Mouse (Mus musculus): Measurements from ENCODE around the gene Ear6.

Gene Ear6

DNA sequence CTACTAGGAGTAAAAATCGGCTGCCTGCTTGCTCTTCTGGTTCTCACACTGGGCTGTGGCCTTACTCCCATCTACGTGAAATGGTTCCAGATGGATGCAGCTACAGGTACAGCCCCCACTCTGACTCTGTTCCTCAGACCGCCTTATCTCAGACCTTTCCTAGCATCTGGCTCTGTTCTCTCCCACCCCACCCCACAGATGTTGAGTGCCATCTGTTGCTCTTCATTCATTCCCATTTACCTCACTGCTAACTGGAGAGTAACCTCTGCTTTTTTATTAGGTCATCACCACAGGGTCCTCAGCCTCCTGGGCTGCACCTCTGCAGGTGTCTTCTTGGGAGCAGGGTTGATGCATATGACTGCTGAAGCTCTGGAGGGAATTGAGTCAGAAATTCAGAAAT lies 40.3 kb downstream of the Ear6 start:
- no peak for DNase-seq (ENCODE audit: low read depth, low spot score)

GRCm38 (mm10) chr14:51895071-51895470 lies 41.6 kb downstream of the Ear6 start:
- DNase-seq (ENCODE audit: low read depth, low spot score), result no peak

DNA sequence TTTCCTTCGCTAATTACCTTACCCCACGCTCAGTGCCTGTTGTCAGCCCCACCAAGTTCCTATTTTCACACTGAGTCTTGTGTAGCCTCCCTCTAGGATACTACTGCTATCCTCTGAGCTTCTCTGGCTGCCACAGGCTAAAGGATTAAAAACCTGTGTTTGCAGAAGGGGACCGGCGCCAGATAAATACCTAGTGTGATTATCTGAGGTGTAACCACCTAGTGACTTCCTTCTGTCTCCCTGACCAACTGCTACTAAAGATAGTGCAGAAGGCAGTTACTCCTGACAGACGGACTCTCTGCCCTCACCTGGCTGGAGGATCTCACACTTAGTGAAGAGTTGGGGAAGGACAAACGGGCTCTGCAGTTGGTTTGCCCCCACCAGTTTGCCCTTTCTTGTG lies 42.5 kb downstream of the Ear6 start:
- no peak for DNase-seq (ENCODE audit: low read depth, low spot score)

DNA sequence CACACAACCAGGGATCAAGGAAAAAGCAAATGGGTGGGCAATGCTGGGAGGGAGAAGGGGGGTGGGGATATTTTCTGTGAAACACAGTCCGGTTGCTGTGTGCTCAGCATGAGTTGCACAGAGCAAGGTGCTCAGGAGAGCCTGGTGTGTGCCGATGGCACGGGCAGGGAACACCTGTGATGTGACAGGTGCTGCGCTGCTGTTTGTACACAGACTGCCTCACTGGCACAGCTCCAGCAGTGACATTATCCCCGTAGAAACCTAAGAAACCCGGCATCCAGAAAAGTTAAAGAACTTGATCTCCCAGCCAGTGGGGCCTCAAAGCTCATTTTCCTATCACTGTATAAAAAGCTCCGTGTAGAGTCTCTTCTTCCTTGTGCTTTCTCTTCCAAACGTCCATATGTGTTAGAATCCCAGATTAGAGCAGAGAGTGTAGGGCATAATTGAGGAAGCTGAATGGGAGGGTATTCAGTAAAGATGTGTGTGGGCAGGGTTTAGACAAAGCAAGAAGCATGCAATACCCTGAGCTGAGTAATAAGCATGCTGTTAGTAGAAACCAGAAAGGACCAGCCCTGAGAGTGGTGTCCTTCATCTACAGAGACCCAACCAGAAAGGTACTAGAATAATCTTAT lies 43.2 kb downstream of the Ear6 start:
- no peak for DNase-seq (ENCODE audit: low read depth, low spot score)

DNA sequence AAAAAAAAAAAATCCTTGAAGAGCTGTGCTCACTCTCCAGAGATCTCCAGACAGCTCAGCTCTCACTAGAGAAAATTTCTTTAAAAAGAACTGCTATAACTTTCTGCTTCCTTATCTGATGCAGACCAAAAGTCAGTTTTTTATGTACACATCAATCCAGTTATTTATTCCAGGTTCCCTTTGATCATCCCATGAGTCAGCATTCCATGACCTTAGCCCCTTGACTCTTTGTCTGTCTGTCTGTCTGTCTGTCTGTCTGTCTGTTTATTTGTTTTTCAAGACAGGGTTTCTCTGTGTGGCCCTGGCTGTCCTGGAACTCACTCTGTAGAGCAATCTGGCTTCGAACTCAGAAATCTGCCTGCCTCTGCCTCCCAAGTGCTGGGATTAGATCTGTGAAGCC lies 45.9 kb downstream of the Ear6 start:
- no peak for DNase-seq (ENCODE audit: low read depth, low spot score)

GRCm38 (mm10) chr14:51902806-51903710 lies 49.6 kb downstream of the Ear6 start:
- DNase-seq (ENCODE audit: low read depth, low spot score), result peak; percentile 85

GRCm38 (mm10) chr14:51903782-51904181 lies 50.3 kb downstream of the Ear6 start:
- DNase-seq (ENCODE audit: low read depth, low spot score), result no peak

All from CD4-positive, CD25-positive, alpha-beta regulatory T cell, adult 2 months (primary cell).